Mouse (Mus musculus): Measurements from ENCODE around the gene Vmn1r208. TPM values are rescaled to one million over a fixed set of nuclear protein-coding genes. Genes with fewer than 3 reads are reported as not detected.

The Vmn1r208 gene
- total and polyA plus RNA-seq, 2 experiments, result not detected

Other genes starting within 250 kb of the Vmn1r208 start
- gene Vmn1r204, start 224.2 kb downstream of the Vmn1r208 start, total RNA-seq (2014; rRNA removed), result not detected in 2 replicates
- gene Vmn1r204, start 224.2 kb downstream of the Vmn1r208 start, polyA plus RNA-seq (2012; rRNA removed), result not detected in 2 replicates
- not detected in 2 replicates for gene Vmn1r205, start 184.4 kb downstream of the Vmn1r208 start, total RNA-seq (2014; rRNA removed)
- gene Vmn1r205, start 184.4 kb downstream of the Vmn1r208 start, polyA plus RNA-seq (2012; rRNA removed), result not detected in 2 replicates
- gene Vmn1r206, start 153.1 kb downstream of the Vmn1r208 start, total RNA-seq (2014; rRNA removed), result not detected in 2 replicates
- not detected in 2 replicates for gene Vmn1r206, start 153.1 kb downstream of the Vmn1r208 start, polyA plus RNA-seq (2012; rRNA removed)
- gene Vmn1r207-ps, start 47.8 kb downstream of the Vmn1r208 start, total RNA-seq (2014; rRNA removed), result not detected in 2 replicates
- not detected in 2 replicates for gene Vmn1r207-ps, start 47.8 kb downstream of the Vmn1r208 start, polyA plus RNA-seq (2012; rRNA removed)
- not detected in 2 replicates for gene Vmn1r209, start 32.3 kb upstream of the Vmn1r208 start, total RNA-seq (2014; rRNA removed)
- not detected in 2 replicates for gene Vmn1r209, start 32.3 kb upstream of the Vmn1r208 start, polyA plus RNA-seq (2012; rRNA removed)
- not detected in 2 replicates for gene Vmn1r210, start 53.9 kb upstream of the Vmn1r208 start, total RNA-seq (2014; rRNA removed)
- gene Vmn1r210, start 53.9 kb upstream of the Vmn1r208 start, polyA plus RNA-seq (2012; rRNA removed), result not detected in 2 replicates
- gene Vmn1r211, start 80.2 kb upstream of the Vmn1r208 start, total RNA-seq (2014; rRNA removed), result not detected in 2 replicates
- gene Vmn1r211, start 80.2 kb upstream of the Vmn1r208 start, polyA plus RNA-seq (2012; rRNA removed), result not detected in 2 replicates
- not detected in 2 replicates for gene Vmn1r212, start 106.8 kb upstream of the Vmn1r208 start, total RNA-seq (2014; rRNA removed)
- gene Vmn1r212, start 106.8 kb upstream of the Vmn1r208 start, polyA plus RNA-seq (2012; rRNA removed), result not detected in 2 replicates
- not detected in 2 replicates for gene Vmn1r213, start 230.3 kb upstream of the Vmn1r208 start, total RNA-seq (2014; rRNA removed)
- not detected in 2 replicates for gene Vmn1r213, start 230.3 kb upstream of the Vmn1r208 start, polyA plus RNA-seq (2012; rRNA removed)

Measured in liver, adult 2 months (tissue).